Mouse (Mus musculus): ENCODE data around the gene Cdyl2. TPM values are rescaled to one million over a fixed set of nuclear protein-coding genes. Genes with fewer than 3 reads are reported as not detected.

The Cdyl2 gene
- polyA plus RNA-seq (2016; fragmentation: Nextera tagmentation; extraction: Ambion mirVana), result 8.3 and 8.6 TPM in 2 replicates

DNA sequence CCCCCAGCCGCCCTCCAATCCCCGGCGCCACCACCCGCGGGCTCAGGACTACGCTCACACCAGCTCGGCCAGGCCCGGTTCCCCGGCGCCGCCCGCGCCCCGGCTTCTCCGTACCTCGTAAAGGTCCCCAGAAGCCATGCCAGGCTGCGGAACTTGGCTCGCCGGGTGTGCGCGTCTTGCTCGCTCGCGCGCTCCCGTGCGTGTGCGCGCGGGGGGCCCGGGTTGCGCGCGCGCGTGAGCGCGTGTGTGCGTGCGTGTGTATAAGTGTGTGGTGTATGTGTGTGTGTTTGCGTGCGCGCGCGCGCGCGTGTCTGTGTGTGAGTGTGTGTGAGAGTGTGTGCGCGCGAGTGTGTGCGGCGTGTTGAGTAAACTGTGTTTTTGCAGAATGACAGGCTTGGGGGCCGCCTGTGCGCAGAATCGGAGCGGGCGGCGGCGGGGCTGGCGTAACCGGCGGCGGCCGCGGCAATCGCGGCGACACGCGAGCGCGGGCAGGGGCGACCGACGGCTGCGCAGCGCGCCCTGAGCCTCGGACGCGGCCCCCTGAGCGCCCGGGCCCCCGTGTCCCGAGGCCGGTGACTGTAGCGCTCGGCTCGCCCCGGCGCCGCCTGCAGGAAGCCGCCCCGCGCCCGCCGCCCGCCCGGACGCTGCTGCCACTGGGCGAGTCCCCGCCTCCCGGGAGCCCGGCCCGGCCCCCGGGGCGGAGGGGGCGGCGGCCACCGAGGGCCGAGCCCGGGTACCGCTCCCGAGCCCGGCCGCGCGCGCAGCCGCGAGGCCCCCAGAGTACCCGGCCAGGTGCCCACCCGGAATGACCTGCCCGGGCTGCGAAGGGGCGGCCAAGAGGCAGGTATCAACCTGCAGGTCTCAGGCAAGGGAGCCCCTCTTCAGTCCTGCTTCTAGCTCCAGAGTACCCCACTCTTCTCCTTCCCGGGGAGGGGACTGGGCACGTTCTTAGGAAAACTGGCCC, at the start of gene Cdyl2:
Gene Cdyl2 (minus strand): TSS at position 308 of the 964 bp plus-strand sequence.
- H3K9me3 ChIP-seq, result peaks cover 9% of the 10 kb centered on the region; the same call in 1 of the 2 replicates
- H3K4me1 ChIP-seq, result peaks cover 12% of the 10 kb centered on the region
- H3K27ac ChIP-seq, result peak within 1 kb of the TSS; percentile 92
- DNase-seq (ENCODE audit: extremely low spot score, low spot score), result peak; percentile 77
- H3K27me3 ChIP-seq (ENCODE audit: poor library complexity, severe bottlenecking), result peaks cover 32% of the 10 kb centered on the region
- H3K36me3 ChIP-seq (replicated peaks), result peaks cover 9% of the 10 kb centered on the region
- H3K4me3 ChIP-seq, result peak within 1 kb of the TSS; percentile 85
- WGBS, result under 1% methylated on average over 121 of the region's 129 CpGs

DNA sequence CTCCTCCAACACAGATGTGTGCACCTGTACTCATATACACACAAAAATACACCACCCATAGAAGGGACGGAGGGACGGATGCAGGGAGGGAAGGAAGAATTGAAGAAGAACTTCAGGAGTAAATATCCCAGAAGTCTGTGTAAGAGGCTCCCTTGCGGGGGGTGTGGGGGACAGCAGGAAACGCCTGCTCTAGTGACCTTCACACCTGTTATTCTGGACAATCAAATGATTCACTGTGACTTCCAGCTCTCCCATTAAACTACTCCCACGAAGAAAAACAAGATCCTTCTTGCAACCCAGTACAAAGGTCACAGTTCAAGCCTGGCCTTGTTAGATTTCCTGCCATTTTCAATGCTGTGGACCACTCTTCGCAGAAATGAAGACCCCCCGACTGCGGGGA, 47.8 kb upstream of the Cdyl2 start:
- H3K9me3 ChIP-seq, result no peaks in the 10 kb centered on the region
- WGBS, result 86% methylated on average over 8 of the region's 8 CpGs
- H3K27ac ChIP-seq, result no peak overlapping the region
- no peaks in the 10 kb centered on the region for H3K4me1 ChIP-seq
- no peak for DNase-seq (ENCODE audit: extremely low spot score, low spot score)
- no peak overlapping the region for H3K4me3 ChIP-seq
- no peaks in the 10 kb centered on the region for H3K27me3 ChIP-seq (ENCODE audit: poor library complexity, severe bottlenecking)
- no peaks in the 10 kb centered on the region for H3K36me3 ChIP-seq (replicated peaks)

- H3K9me3 ChIP-seq, result no peaks in the 10 kb centered on the region
- no peaks in the 10 kb centered on the region for H3K27me3 ChIP-seq (ENCODE audit: poor library complexity, severe bottlenecking)
- 86% methylated on average over 5 of the region's 5 CpGs for WGBS
- H3K4me1 ChIP-seq, result no peaks in the 10 kb centered on the region
- no peak overlapping the region for H3K27ac ChIP-seq
- H3K4me3 ChIP-seq, result no peak overlapping the region
- H3K36me3 ChIP-seq (replicated peaks), result no peaks in the 10 kb centered on the region
- no peak for DNase-seq (ENCODE audit: extremely low spot score, low spot score)
These were observed 41.4 kb upstream of the Cdyl2 start for GRCm38 (mm10) chr8:116774220-116774619.

- no peak for DNase-seq (ENCODE audit: extremely low spot score, low spot score)
- peak overlapping the region; percentile 17; the same call in 1 of the 2 replicates for H3K27ac ChIP-seq
- 85% methylated on average over 9 of the region's 9 CpGs for WGBS
These were observed 39.9 kb upstream of the Cdyl2 start for GRCm38 (mm10) chr8:116772727-116773126.

GRCm38 (mm10) chr8:116771797-116772343, 39.1 kb upstream of the Cdyl2 start:
- DNase-seq (ENCODE audit: extremely low spot score, low spot score), result no peak
- H3K36me3 ChIP-seq (replicated peaks), result no peaks in the 10 kb centered on the region
- no peaks in the 10 kb centered on the region for H3K4me1 ChIP-seq
- no peak overlapping the region for H3K27ac ChIP-seq
- WGBS, result 81% methylated on average over 7 of the region's 7 CpGs
- H3K9me3 ChIP-seq, result no peaks in the 10 kb centered on the region
- no peak overlapping the region for H3K4me3 ChIP-seq
- H3K27me3 ChIP-seq (ENCODE audit: poor library complexity, severe bottlenecking), result no peaks in the 10 kb centered on the region

More at GRCm38 (mm10) chr8:116772727-116773126, 39.9 kb upstream of the Cdyl2 start:
- no peaks in the 10 kb centered on the region for H3K27me3 ChIP-seq (ENCODE audit: poor library complexity, severe bottlenecking)
- no peaks in the 10 kb centered on the region for H3K36me3 ChIP-seq (replicated peaks)
- no peaks in the 10 kb centered on the region for H3K4me1 ChIP-seq
- no peak overlapping the region for H3K4me3 ChIP-seq
- no peaks in the 10 kb centered on the region for H3K9me3 ChIP-seq

DNA sequence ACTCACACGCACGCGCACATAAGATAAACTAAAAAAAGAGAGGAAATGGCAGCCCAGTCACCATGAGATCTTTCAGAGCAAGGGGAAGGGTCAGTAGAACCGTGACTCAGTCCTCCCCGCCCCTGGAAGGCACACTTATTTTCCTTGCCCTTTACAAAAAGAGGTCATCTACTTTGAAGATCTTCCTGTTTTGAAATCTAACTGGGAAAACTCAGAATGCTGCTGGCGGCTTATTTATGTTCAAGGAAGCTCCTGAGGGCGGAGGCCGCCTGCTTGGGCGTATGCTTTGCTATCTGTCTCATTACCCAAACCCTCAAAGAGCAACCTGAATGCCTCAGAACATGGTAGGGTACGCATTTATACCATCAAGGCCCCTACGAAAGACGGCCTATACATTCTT, 38.0 kb upstream of the Cdyl2 start:
- no peak for DNase-seq (ENCODE audit: extremely low spot score, low spot score)
- Histone ChIP-seq H3K36me3 (replicated peaks) (no peaks in the 10 kb centered on the region), H3K9me3 (no peaks in the 10 kb centered on the region), H3K27me3 (ENCODE audit: poor library complexity, severe bottlenecking) (no peaks in the 10 kb centered on the region), H3K27ac (no peak overlapping the region), H3K4me3 (no peak overlapping the region), H3K4me1 (no peaks in the 10 kb centered on the region)
- 86% methylated on average over 12 of the region's 12 CpGs for WGBS

- no peaks in the 10 kb centered on the region for H3K4me1 ChIP-seq
- WGBS, result 77% methylated on average over 3 of the region's 3 CpGs
- H3K27ac ChIP-seq, result no peak overlapping the region
These were observed 23.4 kb upstream of the Cdyl2 start for GRCm38 (mm10) chr8:116756174-116756573.

DNA sequence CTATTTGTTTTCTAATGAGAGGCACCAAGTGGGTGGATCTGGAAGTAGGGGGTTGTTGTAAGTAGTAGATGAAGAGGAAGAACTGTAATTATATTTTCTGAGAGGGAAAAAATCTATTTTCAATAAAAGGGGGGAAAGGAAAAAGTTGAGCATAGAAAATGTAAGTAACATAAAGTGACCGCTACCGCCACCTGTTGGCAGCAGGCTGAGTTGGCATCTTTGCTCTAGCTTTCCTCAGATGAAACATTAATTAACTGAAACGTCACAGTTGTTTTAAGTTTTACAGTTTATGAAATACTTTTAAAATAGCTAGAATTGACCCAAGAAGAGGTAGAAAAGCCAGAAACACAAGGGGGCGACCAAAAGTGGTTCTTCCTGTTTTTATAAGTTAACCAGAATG, 22.8 kb upstream of the Cdyl2 start:
- no peaks in the 10 kb centered on the region for H3K27me3 ChIP-seq (ENCODE audit: poor library complexity, severe bottlenecking)
- H3K27ac ChIP-seq, result no peak overlapping the region
- no peak for DNase-seq (ENCODE audit: extremely low spot score, low spot score)
- H3K4me1 ChIP-seq, result no peaks in the 10 kb centered on the region
- H3K9me3 ChIP-seq, result no peaks in the 10 kb centered on the region
- WGBS, result 10% methylated on average over 4 of the region's 4 CpGs
- no peaks in the 10 kb centered on the region for H3K36me3 ChIP-seq (replicated peaks)
- H3K4me3 ChIP-seq, result no peak overlapping the region

More at GRCm38 (mm10) chr8:116756174-116756573, 23.4 kb upstream of the Cdyl2 start:
- no peaks in the 10 kb centered on the region for H3K36me3 ChIP-seq (replicated peaks)
- H3K9me3 ChIP-seq, result no peaks in the 10 kb centered on the region
- no peaks in the 10 kb centered on the region for H3K27me3 ChIP-seq (ENCODE audit: poor library complexity, severe bottlenecking)
- DNase-seq (ENCODE audit: extremely low spot score, low spot score), result no peak
- H3K4me3 ChIP-seq, result no peak overlapping the region

DNA sequence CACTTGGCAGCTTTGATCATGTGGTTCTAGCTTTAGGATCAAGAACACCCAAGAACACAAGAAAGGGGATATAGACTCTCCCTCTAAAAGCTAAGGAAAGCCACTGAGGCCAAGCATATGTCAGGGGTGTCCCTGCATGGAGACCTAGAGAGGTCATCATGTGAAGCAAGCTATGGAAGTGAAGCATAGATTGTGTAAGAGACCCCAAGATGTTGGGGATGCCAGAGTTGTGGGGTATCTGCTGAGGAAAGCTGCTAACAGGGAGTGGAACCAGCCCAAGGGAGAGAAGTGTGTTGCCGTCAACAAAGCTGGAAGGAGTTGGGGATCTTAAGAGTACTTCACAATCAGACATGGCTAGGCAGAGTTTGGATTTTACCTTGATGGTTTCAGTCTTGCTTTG, 7.9 kb upstream of the Cdyl2 start:
- 94% methylated on average over 1 of the region's 1 CpGs for WGBS
- DNase-seq (ENCODE audit: extremely low spot score, low spot score), result no peak
- Histone ChIP-seq H3K4me3 (no peak overlapping the region), H3K4me1 (no peaks in the 10 kb centered on the region), H3K36me3 (replicated peaks) (no peaks in the 10 kb centered on the region), H3K27me3 (ENCODE audit: poor library complexity, severe bottlenecking) (no peaks in the 10 kb centered on the region), H3K9me3 (no peaks in the 10 kb centered on the region), H3K27ac (no peak overlapping the region)

DNA sequence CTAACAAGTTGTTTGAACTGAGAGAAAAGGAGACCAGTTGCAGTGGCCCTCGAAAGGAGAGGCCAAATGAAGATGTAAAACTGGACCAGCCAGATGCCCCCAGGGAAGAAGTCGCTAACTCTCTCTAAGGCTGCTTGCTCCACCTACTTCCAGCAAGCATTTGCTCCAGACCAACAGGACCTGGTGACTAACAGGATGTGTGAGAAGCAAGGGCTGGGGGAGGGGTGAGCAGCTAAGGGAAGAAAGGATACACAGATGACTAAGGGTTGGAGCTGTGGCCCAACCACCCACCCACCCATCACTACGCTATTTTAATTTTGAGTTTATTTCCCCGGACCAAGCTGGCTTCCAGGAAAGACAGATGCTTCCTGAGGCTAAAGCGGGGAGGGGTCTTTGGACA, 2.5 kb upstream of the Cdyl2 start:
- H3K36me3 ChIP-seq (replicated peaks), result no peaks in the 10 kb centered on the region
- DNase-seq (ENCODE audit: extremely low spot score, low spot score), result no peak
- H3K9me3 ChIP-seq, result no peaks in the 10 kb centered on the region
- 70% methylated on average over 5 of the region's 5 CpGs for WGBS
- H3K27ac ChIP-seq, result no peak overlapping the region
- peaks cover 12% of the 10 kb centered on the region for H3K4me1 ChIP-seq
- H3K27me3 ChIP-seq (ENCODE audit: poor library complexity, severe bottlenecking), result peaks cover 32% of the 10 kb centered on the region
- H3K4me3 ChIP-seq, result no peak overlapping the region

- H3K4me3 ChIP-seq, result no peak overlapping the region
- 59% methylated on average over 9 of the region's 9 CpGs for WGBS
These were observed 1.4 kb upstream of the Cdyl2 start for GRCm38 (mm10) chr8:116734176-116734575.

GRCm38 (mm10) chr8:116733648-116734014, 840 bp upstream of the Cdyl2 start:
- Histone ChIP-seq H3K4me1 (peaks cover 12% of the 10 kb centered on the region), H3K27me3 (ENCODE audit: poor library complexity, severe bottlenecking) (peaks cover 32% of the 10 kb centered on the region), H3K36me3 (replicated peaks) (peaks cover 8% of the 10 kb centered on the region), H3K9me3 (peaks cover 9% of the 10 kb centered on the region; the same call in 1 of the 2 replicates), H3K27ac (peak overlapping the region; percentile 92), H3K4me3 (peak overlapping the region; percentile 85)
- no peak for DNase-seq (ENCODE audit: extremely low spot score, low spot score)
- 9% methylated on average over 3 of the region's 3 CpGs for WGBS

More at GRCm38 (mm10) chr8:116734176-116734575, 1.4 kb upstream of the Cdyl2 start:
- Histone ChIP-seq H3K4me1 (peaks cover 12% of the 10 kb centered on the region), H3K27ac (no peak overlapping the region), H3K9me3 (peaks cover 3% of the 10 kb centered on the region; the same call in 1 of the 2 replicates), H3K27me3 (ENCODE audit: poor library complexity, severe bottlenecking) (peaks cover 32% of the 10 kb centered on the region), H3K36me3 (replicated peaks) (peaks cover 3% of the 10 kb centered on the region)
- no peak for DNase-seq (ENCODE audit: extremely low spot score, low spot score)
